Mouse (Mus musculus) ovary, postnatal 36 days (tissue): ENCODE measurements around the gene Adcy4.

Experiments used
- DNase-seq: peaks from one replicate; pipeline ENCODE4 v3.0.0; 2022; ENCODE audit warnings: low spot score, mixed read lengths

Gene Adcy4

DNA sequence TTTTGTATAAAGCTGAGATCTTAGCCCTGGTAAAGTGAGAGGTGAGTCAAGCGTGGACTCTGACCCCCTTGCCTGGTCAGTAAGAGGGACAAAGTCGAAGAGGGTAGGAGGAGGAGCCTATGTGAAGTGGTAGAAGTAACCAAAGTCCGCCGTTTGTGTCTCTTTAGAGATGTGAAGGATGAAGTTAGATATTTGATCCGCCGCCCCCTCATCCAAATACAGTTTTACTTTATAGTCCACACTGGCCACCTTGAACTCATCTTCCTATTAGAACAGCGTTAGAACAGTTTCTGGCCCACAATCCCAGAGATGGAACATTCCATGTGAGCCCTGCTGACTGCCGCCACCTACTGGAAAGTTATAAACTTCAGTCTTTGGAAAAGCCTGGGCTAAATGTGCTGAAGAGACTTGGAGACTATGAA is 25.5 kb downstream of the Adcy4 start, which contains the start of gene Cideb:
TSS of gene Cideb (minus strand) at position 96 of the 422 bp plus-strand sequence.
- DNase-seq: no peak

DNA sequence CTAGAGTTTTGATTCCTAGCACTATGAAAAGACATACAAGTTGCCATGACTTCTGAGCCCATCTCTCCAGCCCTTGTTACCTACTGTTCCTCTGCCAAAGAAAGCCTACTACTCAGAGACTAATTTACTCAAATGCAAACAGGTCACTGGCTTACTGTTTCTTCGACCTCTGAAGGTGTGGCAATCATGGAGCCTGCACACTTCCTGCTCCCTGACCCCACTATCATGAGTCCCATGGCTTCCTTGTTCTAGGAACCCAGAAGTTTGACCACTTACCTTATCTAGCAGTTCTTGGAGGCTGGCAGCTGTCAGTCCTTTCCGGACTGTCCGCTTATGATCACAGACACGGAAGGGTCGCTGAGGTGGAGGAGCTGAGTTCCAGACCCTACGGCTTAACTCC is 26.3 kb downstream of the Adcy4 start:
- DNase-seq: no peak

DNA sequence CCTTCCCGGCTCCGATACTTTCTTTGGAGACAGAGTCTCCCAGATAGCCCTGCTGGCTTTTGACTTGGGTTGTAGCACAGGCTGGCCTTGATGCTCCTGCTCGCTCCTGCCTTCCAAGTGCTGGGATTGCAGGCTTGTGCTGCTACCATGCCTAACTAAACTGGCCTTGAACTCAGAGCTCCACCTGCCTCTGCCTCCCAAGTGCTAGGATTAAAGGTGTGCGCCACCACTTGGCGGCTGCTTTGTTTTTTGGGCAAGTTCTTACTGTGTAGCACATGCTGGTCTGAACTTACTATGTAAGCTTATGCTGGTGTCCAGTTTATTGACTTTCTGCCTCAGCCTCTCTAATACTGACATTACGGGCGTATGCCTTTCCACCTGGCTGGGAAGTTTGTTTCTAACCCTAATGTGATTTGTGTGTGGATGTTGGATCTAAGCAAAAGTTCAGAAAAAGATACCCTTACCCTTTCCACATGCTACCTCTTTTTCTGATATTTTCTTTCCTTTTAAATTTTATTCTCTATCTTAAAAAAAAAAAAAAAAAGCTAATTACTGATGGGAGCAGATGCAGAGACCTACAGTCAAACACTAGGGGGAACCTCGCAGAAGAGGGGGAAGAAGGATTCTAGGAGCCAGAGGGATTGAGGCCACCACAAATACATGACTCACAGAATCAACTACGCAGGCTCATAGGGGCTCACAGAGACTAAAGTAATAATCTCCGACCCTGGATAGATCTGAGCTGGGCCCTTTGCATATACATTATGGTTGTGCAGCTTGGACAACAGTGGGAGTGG is 36.6 kb downstream of the Adcy4 start:
- no peak for DNase-seq

DNA sequence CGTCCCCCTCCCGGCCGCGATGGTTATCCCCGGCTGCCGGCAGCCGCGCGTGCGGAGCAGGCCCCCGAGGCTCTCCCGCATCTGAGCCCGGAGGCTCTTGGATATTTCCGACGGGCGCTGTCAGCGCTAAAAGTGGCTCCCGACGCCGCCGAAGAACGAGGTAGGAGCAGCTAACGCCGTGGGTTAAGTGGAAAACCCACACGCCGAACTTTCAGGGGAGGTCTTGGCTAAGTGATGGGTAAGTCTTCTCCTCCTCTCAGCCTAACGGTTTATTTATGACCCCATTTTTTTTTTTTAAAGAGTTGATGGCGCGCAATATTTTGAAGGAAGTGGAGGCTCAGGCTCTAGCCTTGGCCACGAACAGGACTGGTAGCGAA is 38.0 kb downstream of the Adcy4 start:
- DNase-seq: no peak

DNA sequence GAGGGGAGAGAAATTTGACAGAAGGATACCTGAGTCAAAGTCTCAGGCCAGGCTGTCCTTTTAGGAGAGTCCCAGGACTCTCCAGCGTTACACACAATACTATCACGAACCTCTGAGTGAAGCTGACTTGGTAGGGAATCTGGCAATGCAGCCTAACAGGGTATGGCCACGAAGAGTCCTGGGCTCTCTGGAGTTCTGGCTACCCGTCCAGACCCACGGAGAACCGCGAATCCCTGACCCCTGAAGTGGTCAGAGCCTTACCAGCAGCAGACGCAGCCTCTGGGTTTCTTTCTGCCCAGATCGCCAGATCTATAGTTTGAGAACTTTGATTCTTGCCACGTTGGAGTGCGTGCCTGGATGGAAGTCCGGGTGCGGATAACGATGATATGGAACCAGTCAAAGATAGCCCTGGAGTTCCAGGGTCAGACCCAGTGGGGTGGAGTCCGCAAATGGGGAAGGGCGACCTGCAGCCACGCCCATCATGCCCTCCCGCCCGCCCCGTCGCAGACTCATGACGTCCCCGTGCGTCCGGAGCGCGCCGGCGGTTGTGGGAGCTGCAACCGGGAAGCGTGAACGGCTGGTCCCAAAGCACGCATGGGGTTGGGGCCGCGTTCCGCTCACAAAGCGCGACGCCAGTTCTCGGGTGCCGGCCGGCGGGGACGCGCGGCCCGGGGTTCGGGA is 38.6 kb downstream of the Adcy4 start, which contains the start of the genes Dhrs1 and Nop9:
TSS of gene Dhrs1 (minus strand) at position 511 of the 681 bp plus-strand sequence.
TSS of gene Nop9 (plus strand) at position 514 of the 681 bp plus-strand sequence.
- peak; percentile 87 for DNase-seq

DNA sequence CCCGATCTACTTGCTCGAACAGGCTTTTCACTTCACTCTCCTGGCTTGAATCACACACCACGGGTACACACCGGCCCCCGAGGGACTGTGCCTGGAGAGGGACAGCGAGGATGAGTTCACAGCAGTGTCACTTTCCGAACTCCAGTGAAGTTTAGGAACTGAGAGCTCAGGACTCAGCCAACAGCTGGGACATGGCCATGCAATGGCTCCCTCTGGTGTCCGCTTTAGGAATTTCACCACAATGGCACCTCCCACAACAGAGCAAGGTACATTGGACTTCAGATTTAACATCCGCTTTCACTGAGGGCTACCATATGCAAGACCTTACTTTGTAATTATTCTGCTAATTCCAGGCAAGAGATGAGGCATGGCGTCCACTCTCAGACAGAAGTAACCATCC is 40.2 kb downstream of the Adcy4 start:
- DNase-seq: peak; percentile 82

DNA sequence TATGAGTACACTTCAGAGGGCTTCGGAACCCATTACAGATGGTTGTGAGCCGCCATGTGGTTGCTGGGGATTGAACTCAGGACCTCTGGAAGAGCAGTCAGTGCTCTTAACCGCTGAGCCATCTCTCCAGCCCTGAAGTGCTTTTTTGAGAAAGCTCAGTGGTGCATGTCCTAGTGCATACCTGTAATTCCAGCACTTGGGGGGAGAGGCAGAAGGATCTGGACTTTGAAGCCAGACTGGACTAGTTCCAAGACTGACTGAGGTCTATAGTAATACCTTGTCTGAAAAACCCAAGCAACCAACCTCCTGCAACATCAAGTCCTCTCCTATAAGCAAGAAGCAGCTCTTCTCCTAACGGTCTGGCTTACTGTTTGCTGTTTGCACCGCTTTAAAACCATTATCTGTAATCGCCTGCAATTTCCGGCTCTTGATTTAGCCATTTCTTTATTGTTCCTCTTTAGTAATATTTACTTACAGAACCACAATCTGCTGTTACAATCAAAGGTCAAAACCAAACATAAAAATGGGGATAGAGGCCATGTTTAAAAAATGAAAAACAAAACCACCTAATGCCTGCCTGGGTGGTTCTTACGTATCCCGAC is 46.7 kb downstream of the Adcy4 start:
- no peak for DNase-seq

DNA sequence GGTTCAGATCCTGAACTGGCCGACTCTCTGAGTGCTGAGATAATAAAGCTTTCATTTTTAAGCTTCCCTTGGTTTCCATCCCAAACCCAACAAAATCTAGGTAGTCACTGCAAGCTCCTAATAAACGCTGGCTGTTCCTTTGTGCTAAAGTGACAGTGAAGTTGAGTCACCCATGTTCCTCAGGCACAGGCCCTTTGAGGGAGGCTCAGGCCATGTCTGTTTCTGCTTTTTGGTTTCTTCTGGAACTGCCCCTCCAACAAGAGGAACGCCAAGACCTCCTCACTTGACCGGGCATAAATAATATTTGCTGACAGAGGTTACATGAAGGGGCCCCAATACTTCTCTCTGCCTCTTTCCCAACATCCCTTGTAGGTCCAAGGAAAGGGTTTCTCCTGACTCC is 48.1 kb downstream of the Adcy4 start:
- no peak for DNase-seq

DNA sequence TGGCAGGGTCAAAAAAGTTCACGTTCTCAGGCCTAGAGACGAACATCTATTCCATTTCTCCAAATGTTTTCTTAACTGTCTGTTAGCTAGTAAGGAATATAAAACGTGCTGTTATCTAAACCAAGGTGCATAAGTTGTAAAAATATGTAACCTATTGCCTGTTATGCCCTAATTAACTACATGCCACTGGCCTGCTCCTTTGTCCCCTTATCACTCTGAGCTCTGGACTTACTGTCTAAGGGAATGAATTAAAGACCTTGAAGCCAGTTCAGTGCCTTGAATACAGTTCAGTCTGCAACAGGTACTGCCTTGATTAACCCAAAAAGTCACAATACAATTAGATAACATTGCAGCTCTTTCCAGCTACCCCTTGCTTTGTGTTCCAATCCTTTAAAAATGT is 48.6 kb downstream of the Adcy4 start:
- DNase-seq: no peak

DNA sequence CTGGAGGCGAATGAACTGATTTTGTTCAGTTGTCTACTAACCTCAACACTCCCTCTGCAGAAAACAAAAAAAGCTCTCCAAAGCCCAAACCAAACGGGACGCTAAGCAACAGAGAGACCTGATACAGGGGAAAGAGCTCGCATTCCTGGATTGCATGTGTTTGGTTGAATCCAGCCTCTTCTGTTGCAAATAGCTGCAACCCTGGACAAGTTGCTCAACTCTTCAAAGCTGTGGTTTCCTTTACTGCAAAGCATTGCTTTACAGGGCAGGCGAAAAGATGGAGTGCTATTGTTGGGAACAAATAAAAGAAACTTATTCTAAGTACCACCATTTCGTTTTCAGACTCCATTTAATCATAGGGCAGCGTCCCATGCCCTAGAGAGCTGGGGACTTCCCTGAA is 49.0 kb downstream of the Adcy4 start:
- DNase-seq: no peak

DNA sequence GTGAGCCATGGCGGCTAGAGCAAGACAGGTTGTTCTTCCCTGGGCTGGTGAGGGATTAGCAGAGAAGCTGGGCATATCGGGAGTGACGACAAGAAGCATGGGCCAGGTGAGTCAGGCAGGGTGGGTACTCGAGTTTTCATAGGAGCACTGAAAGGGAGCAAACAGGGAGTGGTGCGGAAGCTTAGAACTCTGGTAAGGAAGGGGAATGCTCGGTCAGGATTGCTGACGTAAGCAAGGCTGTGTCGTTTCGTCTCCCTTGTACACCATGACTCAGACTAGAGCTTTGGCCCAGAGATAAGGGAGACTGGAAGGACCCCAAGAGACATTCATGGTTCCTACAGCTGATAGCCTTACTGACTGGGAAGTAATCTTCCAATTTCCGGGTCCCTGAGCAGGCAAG is 50.0 kb downstream of the Adcy4 start:
- DNase-seq: no peak

DNA sequence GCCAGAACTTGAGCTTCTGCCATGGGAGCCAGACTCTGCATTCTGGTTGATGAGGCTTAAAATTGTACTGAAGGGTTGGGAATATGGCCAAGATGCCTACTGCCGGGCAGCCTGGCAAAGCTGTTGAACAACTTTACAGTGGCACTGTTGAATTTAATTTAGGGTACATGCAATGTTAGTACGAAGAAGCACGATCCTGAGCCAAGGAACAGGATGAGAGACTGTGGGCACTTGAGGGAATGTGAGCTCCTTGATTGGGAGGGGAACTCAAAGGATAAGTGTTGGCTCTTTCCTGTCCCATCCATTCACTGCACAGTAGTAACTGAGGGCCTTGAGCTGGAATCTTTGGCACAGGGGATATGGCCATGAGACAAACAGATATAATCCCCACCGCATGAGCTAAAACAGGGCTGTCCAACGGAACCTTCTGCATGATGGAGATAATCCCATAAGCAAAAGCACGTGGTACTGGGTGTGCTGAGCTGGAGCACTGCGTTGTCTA is 53.3 kb downstream of the Adcy4 start:
- DNase-seq: no peak

DNA sequence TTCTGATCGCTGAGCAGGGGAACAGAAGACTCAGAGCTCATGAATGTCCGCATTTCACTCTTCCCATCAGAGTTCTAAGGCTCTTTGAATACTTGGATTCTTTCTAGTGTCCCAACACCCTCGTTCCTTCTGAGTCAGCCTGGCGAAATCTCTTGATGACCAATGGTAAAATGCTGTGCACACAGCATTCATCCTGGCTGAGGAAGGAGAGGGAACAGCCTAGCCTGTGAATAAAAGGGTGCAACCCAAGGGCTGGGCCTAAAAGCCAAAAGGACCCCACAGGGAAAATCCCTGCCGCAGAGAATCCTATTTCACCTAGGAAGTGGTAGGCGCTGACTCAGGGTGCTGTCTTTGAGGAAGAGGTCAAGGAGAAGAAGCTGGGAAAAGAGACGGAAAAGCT is 53.8 kb downstream of the Adcy4 start:
- no peak for DNase-seq

DNA sequence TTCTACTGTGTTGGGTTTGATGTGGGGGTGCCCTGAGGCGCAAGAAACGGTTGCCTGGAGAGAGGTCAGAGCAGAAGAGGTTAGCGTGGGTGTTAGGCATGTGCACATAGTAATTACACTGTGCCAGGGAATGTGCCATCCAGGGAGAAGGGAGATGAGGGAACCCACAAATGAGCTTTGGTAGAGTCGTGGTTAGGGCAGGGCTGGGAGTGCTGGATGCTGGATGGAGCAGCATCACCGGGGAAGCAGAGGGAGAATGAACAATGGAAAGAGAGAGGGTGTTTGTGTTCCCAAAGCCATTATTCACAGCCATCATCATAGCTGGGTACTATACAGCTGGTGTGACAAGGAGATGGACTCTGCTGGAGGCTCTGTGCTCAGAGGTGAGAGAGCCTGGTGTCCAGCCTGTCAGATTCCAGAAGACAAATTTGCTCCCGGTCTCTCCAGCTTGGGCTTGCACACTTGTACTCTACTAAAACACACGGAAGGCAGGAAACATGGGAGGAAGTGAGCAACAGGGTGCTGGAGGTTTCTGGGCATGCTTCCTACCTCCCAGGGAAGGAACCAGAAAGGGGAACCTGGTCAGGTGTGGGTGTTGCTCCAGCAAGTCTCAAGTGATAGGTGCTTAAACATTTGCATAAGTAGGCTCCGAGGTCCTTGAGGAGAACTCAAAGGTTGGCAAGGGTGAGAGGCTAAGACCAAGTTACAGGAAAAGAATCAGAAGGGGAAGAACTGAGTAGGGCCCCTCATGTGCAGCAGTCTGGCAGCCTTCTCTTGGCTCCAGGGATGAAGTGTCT is 55.8 kb downstream of the Adcy4 start:
- no peak for DNase-seq

DNA sequence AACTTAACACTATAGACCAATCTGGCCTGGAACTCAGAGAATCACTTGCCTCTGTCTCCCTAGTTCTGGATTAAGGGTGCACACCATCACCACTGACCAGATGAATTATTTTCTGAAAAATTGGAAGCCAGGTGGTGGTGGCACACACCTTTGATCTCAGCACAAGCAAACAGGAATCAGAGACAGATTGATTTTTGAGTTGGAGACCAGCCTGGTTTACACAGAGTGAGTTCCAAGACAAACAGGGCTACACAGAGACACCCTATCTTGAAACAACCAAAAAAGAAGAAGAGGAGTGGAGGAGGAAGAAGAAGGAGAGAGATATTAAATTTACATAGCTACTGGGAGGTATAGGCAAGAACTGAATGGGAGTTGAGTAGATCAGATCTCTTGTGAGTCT is 57.6 kb downstream of the Adcy4 start:
- no peak for DNase-seq

DNA sequence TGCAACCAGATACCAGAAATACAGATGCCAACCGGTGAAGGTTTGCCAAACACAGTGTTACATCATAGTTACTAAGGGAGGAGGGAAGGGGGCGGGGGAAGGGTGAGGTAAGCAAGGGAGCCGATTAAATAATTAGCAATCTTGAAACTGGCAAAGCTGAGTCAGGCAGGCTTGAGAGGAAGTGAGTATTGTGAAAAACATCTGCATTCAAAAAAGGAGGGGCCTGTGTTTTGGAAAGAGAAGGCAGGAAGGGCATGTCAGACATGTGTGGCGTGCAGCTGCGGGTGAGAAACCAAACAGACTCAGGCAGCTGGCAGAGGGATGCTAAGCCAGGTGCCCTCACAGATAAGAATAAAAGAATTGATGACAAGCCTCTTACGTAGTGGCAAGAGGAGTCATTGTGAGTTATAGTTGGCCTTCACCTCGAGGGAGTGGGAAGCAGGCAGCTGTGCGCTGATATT is 59.5 kb downstream of the Adcy4 start:
- no peak for DNase-seq

DNA sequence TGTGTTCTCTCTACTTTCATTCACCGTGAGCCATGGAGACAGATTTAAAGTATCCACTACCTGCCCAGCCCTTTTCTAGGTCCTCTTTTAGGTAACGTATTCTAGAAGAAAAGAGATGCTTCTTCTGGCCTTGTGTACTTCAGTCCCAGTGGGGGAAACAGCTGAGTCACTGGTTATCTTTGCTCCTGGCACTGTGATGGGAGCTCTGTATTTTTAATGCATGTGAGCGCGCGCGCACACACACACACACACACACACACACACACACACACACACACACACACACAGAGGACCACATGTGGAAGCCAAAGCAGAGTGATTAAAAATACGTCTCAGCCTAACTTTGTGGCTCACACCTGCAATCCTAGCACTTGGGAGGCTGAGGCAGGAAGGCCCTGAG is 60.5 kb downstream of the Adcy4 start:
- DNase-seq: no peak

DNA sequence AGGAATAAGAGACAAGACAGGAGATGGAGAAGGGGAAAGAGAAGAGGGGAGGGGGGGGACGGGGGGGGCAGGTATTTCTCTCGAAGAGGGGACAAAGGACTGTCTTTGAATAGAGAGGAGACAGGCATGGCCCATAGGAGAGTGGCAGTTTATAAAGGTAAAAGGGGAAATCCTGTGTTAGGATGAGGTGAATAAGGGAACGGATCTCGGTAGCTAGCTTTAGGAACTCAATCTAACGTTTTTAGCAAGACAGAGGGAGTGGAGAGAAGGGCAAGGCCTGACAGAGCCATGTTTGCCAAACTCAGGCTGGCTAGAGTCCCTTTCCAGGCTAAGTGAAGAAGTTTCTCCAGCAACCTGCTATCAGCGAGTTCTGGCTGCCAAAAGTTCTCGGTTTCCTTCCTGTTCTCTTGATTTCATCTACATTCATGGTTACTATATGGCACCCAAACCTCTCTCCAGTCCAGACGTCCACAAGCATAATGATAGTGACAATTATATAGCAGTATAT is 61.4 kb downstream of the Adcy4 start:
- DNase-seq: no peak

DNA sequence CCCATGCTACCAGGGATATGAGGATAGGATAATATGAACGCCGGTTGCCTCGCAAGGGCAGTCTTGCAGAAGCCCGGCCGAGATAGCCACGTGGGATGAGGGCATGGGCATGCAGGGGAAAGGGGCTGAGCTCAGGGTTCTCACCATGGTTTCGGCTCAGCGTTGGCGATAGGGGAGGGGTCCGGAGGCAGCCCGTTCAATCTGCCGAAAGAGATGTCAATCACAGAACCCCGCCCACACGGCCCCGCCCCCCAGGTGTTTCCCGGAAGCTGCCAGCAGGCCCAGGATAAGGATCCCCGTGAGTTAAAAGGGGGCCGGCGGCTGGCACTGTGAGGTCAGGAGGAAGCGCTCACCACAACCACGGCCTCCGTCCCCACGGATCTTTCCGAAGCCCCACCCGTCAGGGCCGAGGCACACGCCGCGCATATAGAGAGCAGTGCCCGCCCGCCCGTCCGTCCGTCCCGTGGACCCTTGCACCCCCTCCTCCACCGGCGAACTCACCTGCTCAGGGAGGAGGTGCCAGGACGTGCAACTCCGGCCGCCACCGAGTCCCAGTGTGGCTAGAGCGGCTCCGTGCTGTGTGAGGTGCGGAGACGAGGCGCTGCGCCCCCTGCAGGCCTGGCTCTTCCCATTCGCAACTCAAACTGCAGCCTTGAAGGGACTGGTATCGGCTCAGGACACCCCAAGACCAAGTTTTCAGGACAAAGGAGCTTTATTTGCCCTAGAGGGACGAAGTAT is 62.0 kb downstream of the Adcy4 start, which contains the start of gene Rabggta:
TSS of gene Rabggta (minus strand) at position 564 of the 738 bp plus-strand sequence.
- DNase-seq: peak; percentile 93

DNA sequence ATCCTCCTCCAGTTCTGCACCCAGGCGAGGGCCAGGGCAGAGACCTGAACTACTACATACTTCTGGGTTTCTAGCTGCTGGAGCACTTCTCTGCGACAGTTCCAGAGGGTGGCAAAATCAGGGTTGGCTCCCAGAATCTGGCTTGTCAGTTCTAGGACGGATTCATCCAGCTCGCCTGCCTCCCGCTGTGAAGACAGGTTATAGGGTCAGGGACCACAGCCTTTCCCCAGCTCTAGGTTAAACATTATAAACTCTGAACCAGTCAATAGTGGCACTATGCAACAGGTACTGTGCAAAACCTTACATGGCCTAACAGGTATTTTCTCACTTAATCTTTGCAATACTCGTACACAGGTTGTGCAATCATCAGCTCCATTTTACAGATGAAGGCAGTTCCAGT is 62.8 kb downstream of the Adcy4 start:
- no peak for DNase-seq

DNA sequence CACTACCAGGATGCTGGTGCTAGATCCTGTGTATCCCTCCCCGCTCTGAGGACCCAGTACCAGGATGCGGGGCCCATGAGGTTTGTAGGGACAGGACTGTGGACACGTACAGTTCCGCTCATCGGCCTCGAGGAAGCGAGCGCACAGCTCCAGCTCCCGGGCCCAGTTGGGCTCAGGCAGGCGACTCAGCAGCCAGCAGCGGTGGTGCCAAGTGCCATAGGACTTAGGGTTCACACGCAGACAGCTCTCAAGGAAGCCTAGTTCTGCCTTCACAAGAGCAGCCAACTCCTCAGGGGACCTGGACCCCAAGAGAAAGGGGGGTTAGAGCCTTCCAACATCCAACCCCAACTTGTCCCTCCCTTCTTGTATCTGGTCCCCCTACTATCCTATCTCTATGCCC is 63.2 kb downstream of the Adcy4 start:
- no peak for DNase-seq
